ENCODE assay signal across 10 mouse cellular contexts in the genomic region with DNA sequence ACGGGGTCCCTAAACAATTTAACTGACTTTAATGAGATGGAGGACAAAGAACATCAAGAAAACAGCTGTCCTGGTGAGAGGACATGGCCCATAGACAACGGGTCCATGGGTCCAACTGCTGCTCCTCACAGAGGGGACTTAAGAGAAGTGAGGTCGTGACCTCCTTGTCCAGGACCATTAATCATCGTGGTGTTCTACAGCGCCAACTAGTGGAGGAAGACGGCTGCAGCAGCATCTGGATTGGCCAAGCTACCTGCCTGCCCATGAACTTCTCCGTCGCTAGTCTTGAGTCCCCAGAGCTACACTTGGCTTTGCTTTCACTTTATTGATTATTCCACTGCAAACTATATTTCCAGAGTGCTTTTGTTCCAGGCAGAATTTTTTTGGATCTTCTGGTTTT.
DNase-seq lines count a peak whose midpoint lies in the region; ATAC-seq and TF ChIP-seq lines count a peak whose summit lies in the region.
"Had no signal": no experiment of that assay in that cellular context is flagged by ENCODE, and none has a peak within 500 bp of the region (broad histone marks: within the 10 kb centered on the region; RNA-seq: fewer than 3 reads in every experiment).

No protein-coding gene starts in this region.

- no peak overlapping the region for H3K27ac ChIP-seq in hindbrain, embryonic 11.5 days (ENCODE audit: low read depth, low read length)
- H3K27ac ChIP-seq in hindbrain, embryonic 13.5 days = no peak overlapping the region
- H3K27ac ChIP-seq in bone marrow, adult 2 months (ENCODE audit: control insufficient read depth, insufficient read depth, low read depth, low read length, poor library complexity) = no peak overlapping the region

- WGBS in hindbrain, embryonic 11.5 days = 22% methylated on average over 8 of the region's 8 CpGs
- WGBS in hindbrain, embryonic 13.5 days = 23% methylated on average over 8 of the region's 8 CpGs
- WGBS in bone marrow, adult 2 months = 21% methylated on average over 8 of the region's 8 CpGs

- no peaks in the 10 kb centered on the region for H3K9me3 ChIP-seq in hindbrain, embryonic 11.5 days (ENCODE audit: control insufficient read depth, low read length)
- no peaks in the 10 kb centered on the region for H3K9me3 ChIP-seq in hindbrain, embryonic 13.5 days

- ATAC-seq in hindbrain, embryonic 11.5 days (ENCODE audit: low FRiP score) = no peak
- ATAC-seq in hindbrain, embryonic 13.5 days (ENCODE audit: low FRiP score) = no peak
- ATAC-seq: intestine, embryonic 16.5 days had no signal

- peak; percentile 68 for TF ChIP-seq CTCF in bone marrow, adult 2 months (IDR thresholded peaks at IDR 0.05; ENCODE audit: control insufficient read depth, insufficient read depth, low read length)

- no peak overlapping the region for H3K9ac ChIP-seq in hindbrain, embryonic 11.5 days (ENCODE audit: low read depth, low read length)
- no peak overlapping the region for H3K9ac ChIP-seq in hindbrain, embryonic 13.5 days

- no peak for TF ChIP-seq POLR2A in bone marrow, adult 2 months (IDR thresholded peaks at IDR 0.05; ENCODE audit: borderline replicate concordance, control insufficient read depth, low read depth, low read length)

- H3K4me2 ChIP-seq in hindbrain, embryonic 11.5 days (replicated peaks; ENCODE audit: low read depth, low read length) = no peak overlapping the region
- H3K4me2 ChIP-seq in hindbrain, embryonic 13.5 days = no peak overlapping the region

- H3K27me3 ChIP-seq in hindbrain, embryonic 11.5 days (ENCODE audit: control insufficient read depth, insufficient read depth, low read length) = no peaks in the 10 kb centered on the region
- H3K27me3 ChIP-seq in hindbrain, embryonic 13.5 days = peaks cover 18% of the 10 kb centered on the region

- no peaks in the 10 kb centered on the region for H3K36me3 ChIP-seq in hindbrain, embryonic 11.5 days (ENCODE audit: control insufficient read depth, insufficient read depth, low read length)
- no peaks in the 10 kb centered on the region for H3K36me3 ChIP-seq in hindbrain, embryonic 13.5 days

- peak; percentile 53 for DNase-seq in hindbrain, embryonic 11.5 days (ENCODE audit: low spot score)
- DNase-seq in B cell, adult 2 months = peak; percentile 2 to 3
- DNase-seq in lung, postnatal 10 days = peak; percentile 21
- DNase-seq in spleen, adult 18-20 months = no peak
- no peak for DNase-seq in left cerebral cortex, adult 11 months (ENCODE audit: low spot score)
- DNase-seq in cerebellum, postnatal 4 days (ENCODE audit: low spot score in 2 of 2) = no peak

- no peaks in the 10 kb centered on the region; the same call in 1 of the 2 replicates for H3K4me1 ChIP-seq in hindbrain, embryonic 11.5 days (replicated peaks; ENCODE audit: control insufficient read depth, insufficient read depth, low read length)
- peaks cover 15% of the 10 kb centered on the region for H3K4me1 ChIP-seq in hindbrain, embryonic 13.5 days (replicated peaks)
- no peaks in the 10 kb centered on the region for H3K4me1 ChIP-seq in bone marrow, adult 2 months (ENCODE audit: control insufficient read depth, insufficient read depth, low read length)

- no peak overlapping the region for H3K4me3 ChIP-seq in hindbrain, embryonic 11.5 days (ENCODE audit: low read depth, low read length)
- H3K4me3 ChIP-seq in hindbrain, embryonic 13.5 days = no peak overlapping the region
- H3K4me3 ChIP-seq in bone marrow, adult 2 months (replicated peaks; ENCODE audit: control insufficient read depth, low read depth, low read length) = no peak overlapping the region
- H3K4me3 ChIP-seq: erythroblast, embryonic 14.5 days had no signal

Comparison
In these comparisons a context has a peak if more than half of its experiments do, and no peak if none do; other contexts are left out.
1. DNase-seq: peak in hindbrain, embryonic 11.5 days (single experiment), B cell, adult 2 months (2 of 2) and lung, postnatal 10 days (single experiment); none in spleen, adult 18-20 months (0 of 2), left cerebral cortex, adult 11 months (single experiment) and cerebellum, postnatal 4 days (0 of 2).